Mouse (Mus musculus): ENCODE data around the gene Col18a1.

- TF ChIP-seq CTCF (IDR thresholded peaks at IDR 0.05; ENCODE audit: low read depth) (no peak), EP300 (IDR thresholded peaks at IDR 0.05; ENCODE audit: low read depth) (no peak)
These were observed 36.5 kb downstream of the Col18a1 start for GRCm38 (mm10) chr10:77129637-77130410.

Data from liver, postnatal 0 days (tissue).